ENCODE assay signal across 9 mouse cellular contexts in the genomic region with DNA sequence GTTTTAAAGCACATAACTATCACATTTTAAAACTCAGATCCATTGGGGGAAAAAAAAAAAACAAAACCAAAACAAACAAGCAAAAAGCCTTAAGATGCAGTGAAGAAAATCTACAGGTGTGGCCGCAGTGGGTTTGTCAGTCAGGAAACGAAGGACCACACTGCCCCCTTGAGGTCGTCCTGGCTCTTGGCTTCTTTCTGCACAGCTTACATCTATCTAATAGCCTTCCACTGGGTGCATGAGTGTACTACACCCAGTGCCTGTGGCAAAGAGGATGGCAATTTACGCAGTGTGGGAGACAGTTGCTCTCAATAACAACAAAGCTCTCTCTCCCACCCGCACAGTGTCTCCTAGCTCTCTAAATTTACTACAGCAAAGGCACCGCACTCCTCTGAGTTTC. TPM values are rescaled to one million over a fixed set of nuclear protein-coding genes. Genes with fewer than 3 reads are reported as not detected.
DNase-seq lines count a peak whose midpoint lies in the region; ATAC-seq lines count a peak whose summit lies in the region.
"Had no signal": no experiment of that assay in that cellular context is flagged by ENCODE, and none has a peak within 500 bp of the region (broad histone marks: within the 10 kb centered on the region; RNA-seq: fewer than 3 reads in every experiment).

No protein-coding gene starts in this region.

- no peaks in the 10 kb centered on the region for H3K4me1 ChIP-seq in heart, embryonic 12.5 days (replicated peaks)

- no peak for ATAC-seq in heart, embryonic 12.5 days (ENCODE audit: insufficient number of reproducible peaks, low FRiP score)

- peaks cover 4% of the 10 kb centered on the region; the same call in 1 of the 2 replicates for H3K36me3 ChIP-seq in heart, embryonic 12.5 days

- H3K4me2 ChIP-seq in heart, embryonic 12.5 days = no peak overlapping the region

- H3K4me3 ChIP-seq in heart, embryonic 12.5 days = no peak overlapping the region

- H3K9ac ChIP-seq in heart, embryonic 12.5 days = no peak overlapping the region

- intact Hi-C loops in heart, postnatal 36 days (cut with DNase I) = no loop called here

- no peak overlapping the region for H3K27ac ChIP-seq in heart, embryonic 12.5 days (ENCODE audit: poor library complexity, severe bottlenecking)
- H3K27ac ChIP-seq: macrophage had no signal

- H3K9me3 ChIP-seq in heart, embryonic 12.5 days (replicated peaks) = no peaks in the 10 kb centered on the region; the same call in 1 of the 2 replicates

- 64% methylated on average over 6 of the region's 6 CpGs for WGBS in heart, embryonic 12.5 days

- H3K27me3 ChIP-seq in heart, embryonic 12.5 days (replicated peaks) = no peaks in the 10 kb centered on the region

- peak; percentile 84 for DNase-seq in heart, adult 11 months
- peak; percentile 66 to 74 for DNase-seq in adrenal gland, adult 18-20 months (ENCODE audit: low spot score in 2 of 2)
- peak; percentile 79 for DNase-seq in embryo, embryonic 10 days (ENCODE audit: low spot score)
- DNase-seq in heart, postnatal 36 days = peak; percentile 54 to 77
- DNase-seq in layer of hippocampus, postnatal 25 days (ENCODE audit: extremely low spot score in 1 of 2, low spot score in 1 of 2) = peak; percentile 53 to 79
- DNase-seq in mesoderm, embryonic 11.5 days (ENCODE audit: low read depth, low spot score) = peak; percentile 60
- peak; percentile 35 for DNase-seq in spleen, adult 12 weeks (ENCODE audit: low spot score)

RNA-seq across cellular contexts. Expression of a gene that starts 19.8 kb away (rescaled TPM):
- polyA plus RNA-seq in heart, embryonic 12.5 days (2016; fragmentation: Nextera tagmentation; extraction: Ambion mirVana) = 3.1 and 3.3 TPM in 2 replicates
- total RNA-seq in adrenal gland, adult 18-20 months (2021) = 1 to 10 TPM; 4.2 to 6.2 TPM
- 1 to 10 TPM; 2.4 TPM for total RNA-seq in heart, postnatal 36 days (2021)
- 1 to 10 TPM; 5.2 to 5.8 TPM for total RNA-seq in layer of hippocampus, postnatal 25 days (2021)

RNA-seq across cellular contexts. Expression of a gene that starts 36.6 kb away (rescaled TPM):
- 0.66 and 0.74 TPM in 2 replicates for polyA plus RNA-seq in heart, embryonic 12.5 days (2016; fragmentation: Nextera tagmentation; extraction: Ambion mirVana)
- 1 to 10 TPM; 1.4 to 1.6 TPM for total RNA-seq in adrenal gland, adult 18-20 months (2021)
- total RNA-seq in heart, postnatal 36 days (2021) = under 1 TPM; 0.38 to 0.72 TPM
- 10 to 100 TPM; 11.2 to 11.6 TPM for total RNA-seq in layer of hippocampus, postnatal 25 days (2021)

Comparison
In these comparisons a context has a peak if more than half of its experiments do, and no peak if none do; other contexts are left out.
1. RNA of a gene that starts 36.6 kb away (total RNA-seq): 11.2 to 11.6 TPM in layer of hippocampus, postnatal 25 days; 1.4 to 1.6 TPM in adrenal gland, adult 18-20 months and 0.38 to 0.72 TPM in heart, postnatal 36 days; every median in the first group is over 4 times any median in the second.
2. Peak in every context shown above with its lines, with median percentiles within 50 percentile points of each other: DNase-seq.